Mouse (Mus musculus) forebrain, postnatal 0 days (tissue): ENCODE measurements around the gene Nupr1. TPM values are rescaled to one million over a fixed set of nuclear protein-coding genes. Genes with fewer than 3 reads are reported as not detected.

Source experiments
- ATAC-seq: fragments of 200-750 bp; cut with Nextera tagmentation; 2 replicates; pipeline ENCODE4 v1.8.0; 2017; ENCODE audit warnings: mild to moderate bottlenecking, moderate library complexity
- DNase-seq: peaks from one replicate; pipeline ENCODE4 v3.0.0-alpha.2; 2015
- H3K27ac ChIP-seq: fragments of 300-500 bp; sonication (generic); 2 replicates; pipeline ENCODE4 v1.5.1; 2014; ENCODE audit warnings: low read depth, mild to moderate bottlenecking, antibody characterized with exemption, low read length, moderate library complexity, mixed read lengths
- H3K27me3 ChIP-seq: fragments of 300-500 bp; sonication (generic); 2 replicates; pipeline ENCODE4 v1.6.1; 2014; ENCODE audit warnings: mild to moderate bottlenecking, low read length, mixed read lengths; ENCODE audit not compliant: insufficient read depth
- H3K36me3 ChIP-seq: fragments of 300-500 bp; sonication (generic); 2 replicates; pipeline ENCODE4 v1.6.1; 2014; ENCODE audit warnings: mild to moderate bottlenecking, moderate library complexity; ENCODE audit not compliant: insufficient read depth
- H3K4me1 ChIP-seq: fragments of 300-500 bp; sonication (generic); 2 replicates; pipeline ENCODE4 v1.6.1; 2014; ENCODE audit warnings: antibody characterized with exemption; ENCODE audit not compliant: insufficient read depth
- H3K4me2 ChIP-seq: fragments of 300-500 bp; sonication (generic); 2 replicates; pipeline ENCODE4 v1.6.1; 2014; ENCODE audit warnings: low read depth, mild to moderate bottlenecking, moderate library complexity
- H3K4me3 ChIP-seq: fragments of 300-500 bp; sonication (generic); 2 replicates; pipeline ENCODE4 v1.5.1; 2014; ENCODE audit warnings: low read depth, low read length, mixed read lengths
- H3K9ac ChIP-seq: fragments of 300-500 bp; sonication (generic); 2 replicates; pipeline ENCODE4 v1.6.1; 2014; ENCODE audit warnings: mild to moderate bottlenecking
- H3K9me3 ChIP-seq: fragments of 300-500 bp; sonication (generic); 2 replicates; pipeline ENCODE4 v1.6.1; 2016; ENCODE audit warnings: low read length
- CTCF ChIP-seq: sonication (generic); IDR thresholded peaks from 2 replicates; pipeline ENCODE4 v1.5.1; 2016; ENCODE audit warnings: antibody characterized with exemption, control low read depth, low read depth
- WGBS: fragments of 180-500 bp; shearing (Covaris S2); extraction: QIAGEN DNeasy Blood & Tissue Kit; methylation state at CpG from one replicate; pipeline ENCODE4 v1.1.7; 2014; 5-methylcytosine and 5-hydroxymethylcytosine counted together
- polyA plus RNA-seq: library from polyadenylated mRNA; unstranded; fragments of >200 nt; fragmentation: Nextera tagmentation; extraction: Ambion mirVana; gene quantifications from 2 replicates; pipeline ENCODE4 v1.2.1, GENCODE M21; 2015
- total RNA-seq: library from RNA; depleted of rRNA; stranded (reverse); fragments of >200 nt; gene quantifications from 2 replicates; pipeline ENCODE4 v1.2.3, GENCODE M21; 2014

Nupr1 gene
- total and polyA plus RNA-seq, 2 experiments from 2014 or later = 7.3 to 15.5 TPM

DNA sequence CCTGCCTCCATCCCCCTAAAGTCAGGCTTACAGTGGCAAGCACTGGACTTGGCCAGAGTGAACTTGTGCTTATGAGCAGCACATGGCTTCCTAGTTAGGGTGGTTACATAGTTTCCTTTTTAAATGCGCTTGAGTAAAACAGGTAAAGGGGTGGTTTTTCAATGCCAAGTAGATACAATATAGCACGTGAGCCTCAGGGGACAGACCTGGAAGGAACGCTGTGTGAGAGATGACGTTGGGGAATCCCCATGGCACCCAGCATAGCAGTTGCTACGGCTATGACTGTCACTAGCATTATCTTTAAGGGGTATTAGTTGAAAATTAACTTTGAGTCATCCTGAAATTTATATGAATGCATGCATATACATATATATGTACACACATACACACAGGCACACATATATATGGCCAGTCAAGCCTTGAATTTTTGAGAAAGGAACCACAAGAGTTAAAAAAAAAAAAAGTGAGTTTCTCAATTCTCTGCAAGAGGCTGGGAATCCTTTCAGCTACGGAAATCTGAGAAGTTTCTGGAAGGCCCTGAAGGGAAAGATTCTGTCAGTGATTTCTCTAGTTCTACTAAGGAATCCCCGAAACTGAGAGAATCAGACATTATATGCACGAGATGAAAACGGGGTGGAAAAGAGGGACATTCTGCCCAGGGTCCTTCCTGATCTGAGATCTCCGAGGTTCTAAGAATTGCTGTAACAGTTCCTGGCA is 10.9 kb downstream of the Nupr1 start:
- no peak overlapping the region for H3K27ac ChIP-seq
- no peak for DNase-seq
- no peak overlapping the region for H3K4me2 ChIP-seq
- H3K4me1 ChIP-seq = no peaks in the 10 kb centered on the region
- H3K36me3 ChIP-seq = no peaks in the 10 kb centered on the region
- 82% methylated on average over 10 of the region's 10 CpGs for WGBS
- TF ChIP-seq CTCF = no peak
- no peak overlapping the region for H3K9ac ChIP-seq
- no peaks in the 10 kb centered on the region for H3K27me3 ChIP-seq
- no peaks in the 10 kb centered on the region for H3K9me3 ChIP-seq
- no peak for ATAC-seq
- H3K4me3 ChIP-seq = no peak overlapping the region

DNA sequence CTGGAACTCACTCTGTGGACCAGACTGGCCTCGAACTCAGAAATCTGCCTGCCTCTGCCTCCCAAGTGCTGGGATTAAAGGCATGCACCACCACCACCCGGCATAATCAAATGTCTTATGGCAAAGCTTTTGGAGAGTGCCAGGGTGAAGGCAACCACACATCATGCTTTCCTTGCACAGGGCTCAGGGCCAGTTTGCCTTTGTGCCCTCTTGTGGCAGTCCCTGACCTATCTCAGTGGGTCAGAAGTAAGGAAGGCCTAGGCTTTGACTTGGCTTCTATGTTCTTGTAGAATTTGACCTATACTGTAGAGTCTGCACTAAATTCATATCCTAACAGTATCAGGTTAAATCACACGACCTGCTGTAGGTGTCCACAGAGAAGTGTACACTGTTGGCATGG is 14.0 kb downstream of the Nupr1 start:
- TF ChIP-seq CTCF = no peak
- ATAC-seq = no peak
- DNase-seq = no peak
- no peaks in the 10 kb centered on the region for H3K27me3 ChIP-seq
- H3K36me3 ChIP-seq = no peaks in the 10 kb centered on the region
- no peak overlapping the region for H3K27ac ChIP-seq
- 75% methylated on average over 3 of the region's 3 CpGs for WGBS
- no peak overlapping the region for H3K9ac ChIP-seq
- no peaks in the 10 kb centered on the region for H3K9me3 ChIP-seq
- H3K4me3 ChIP-seq = no peak overlapping the region
- no peaks in the 10 kb centered on the region for H3K4me1 ChIP-seq
- H3K4me2 ChIP-seq = no peak overlapping the region

DNA sequence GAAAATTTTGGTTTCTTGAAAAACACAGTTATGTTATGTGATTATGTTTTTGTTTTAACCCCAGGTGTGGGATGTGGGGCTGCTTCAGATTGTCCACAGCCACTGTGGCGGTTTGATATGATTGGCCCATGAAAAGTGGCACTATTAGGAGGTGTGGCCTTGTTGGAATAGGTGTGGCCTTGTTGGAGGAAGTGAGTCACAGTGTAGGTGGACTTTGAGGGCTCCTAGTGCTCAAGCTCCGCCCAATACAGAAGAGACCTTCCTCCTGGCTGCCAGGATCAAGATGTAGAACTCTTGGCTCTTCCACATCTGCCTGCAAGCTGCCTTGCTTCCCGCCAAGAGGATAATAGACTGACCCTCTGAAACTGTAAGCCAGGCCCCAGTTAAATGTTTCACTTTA is 17.9 kb downstream of the Nupr1 start:
- Histone ChIP-seq H3K4me1 (no peaks in the 10 kb centered on the region), H3K27me3 (no peaks in the 10 kb centered on the region), H3K36me3 (no peaks in the 10 kb centered on the region), H3K9ac (no peak overlapping the region), H3K4me2 (no peak overlapping the region), H3K27ac (no peak overlapping the region), H3K4me3 (no peak overlapping the region), H3K9me3 (no peaks in the 10 kb centered on the region)
- no peak for TF ChIP-seq CTCF
- DNase-seq (no peak), ATAC-seq (no peak)
- 79% methylated on average over 3 of the region's 3 CpGs for WGBS

DNA sequence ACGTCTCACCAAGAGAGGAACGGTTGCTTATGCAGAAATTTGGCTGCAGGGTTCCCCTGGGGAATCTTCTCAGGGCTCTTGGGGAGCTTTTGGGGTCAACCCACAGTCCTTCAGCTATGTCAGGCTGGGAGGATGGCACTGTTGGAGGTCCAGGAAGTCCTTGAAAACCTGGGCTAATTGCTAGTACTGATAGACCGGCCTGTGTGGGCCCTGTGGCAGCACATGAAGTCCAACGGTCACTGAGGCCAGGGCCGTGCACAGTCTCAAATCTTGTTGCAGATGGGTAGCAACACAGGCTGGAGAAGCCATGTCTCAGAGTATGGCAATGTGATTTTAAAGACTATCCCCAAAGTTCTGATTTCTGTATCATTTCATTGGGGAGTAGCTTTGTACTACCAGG is 22.9 kb downstream of the Nupr1 start:
- no peaks in the 10 kb centered on the region for H3K9me3 ChIP-seq
- no peak overlapping the region for H3K4me3 ChIP-seq
- no peak overlapping the region for H3K4me2 ChIP-seq
- H3K36me3 ChIP-seq = no peaks in the 10 kb centered on the region
- no peak for TF ChIP-seq CTCF
- 81% methylated on average over 5 of the region's 5 CpGs for WGBS
- DNase-seq (no peak), ATAC-seq (no peak)
- no peak overlapping the region for H3K9ac ChIP-seq
- H3K27me3 ChIP-seq = no peaks in the 10 kb centered on the region
- H3K4me1 ChIP-seq = no peaks in the 10 kb centered on the region
- H3K27ac ChIP-seq = no peak overlapping the region

DNA sequence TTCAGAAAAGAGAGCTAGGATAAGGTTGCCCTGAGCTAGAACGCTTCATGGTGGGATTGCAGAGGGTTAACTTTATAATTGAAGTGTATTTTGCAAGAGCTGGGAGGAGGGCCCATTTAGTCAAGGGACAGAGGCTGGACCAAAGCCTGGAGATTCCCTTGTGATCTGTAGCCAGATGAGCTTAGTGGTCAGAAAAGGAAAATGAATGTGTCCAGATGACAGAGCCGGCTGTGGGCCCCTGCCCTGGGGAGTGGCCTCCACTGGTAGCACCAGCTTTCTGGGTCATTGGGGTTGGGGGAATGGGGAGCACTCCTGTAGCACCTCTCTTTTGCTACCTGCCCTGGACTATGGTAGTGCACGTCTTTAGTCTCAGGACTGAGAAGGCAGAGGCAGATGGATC is 23.6 kb downstream of the Nupr1 start:
- Histone ChIP-seq H3K9me3 (no peaks in the 10 kb centered on the region), H3K4me3 (no peak overlapping the region), H3K4me1 (no peaks in the 10 kb centered on the region), H3K4me2 (no peak overlapping the region), H3K27me3 (no peaks in the 10 kb centered on the region), H3K36me3 (no peaks in the 10 kb centered on the region), H3K9ac (no peak overlapping the region), H3K27ac (no peak overlapping the region)
- no peak for TF ChIP-seq CTCF
- DNase-seq (no peak), ATAC-seq (no peak)
- 77% methylated on average over 3 of the region's 3 CpGs for WGBS

DNA sequence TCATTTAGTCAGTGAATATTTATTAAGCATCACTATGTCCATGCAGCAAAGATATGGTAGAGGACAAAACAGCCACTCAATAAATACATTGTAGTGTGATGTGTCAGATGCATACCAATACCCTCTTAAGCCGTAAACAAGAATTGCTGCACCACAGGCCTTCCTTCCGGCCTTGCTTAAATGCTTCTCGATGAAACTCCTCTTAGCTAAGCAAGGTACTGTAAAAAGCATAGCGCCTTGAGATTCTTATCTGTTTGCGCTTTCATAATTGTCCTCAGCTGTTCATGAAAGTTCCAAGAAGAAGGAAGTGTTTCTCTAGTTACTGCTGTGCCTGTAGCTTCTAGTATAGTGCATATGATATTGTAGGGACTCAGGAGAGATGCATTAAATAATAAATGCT is 24.1 kb downstream of the Nupr1 start:
- H3K36me3 ChIP-seq = no peaks in the 10 kb centered on the region
- H3K4me2 ChIP-seq = no peak overlapping the region
- TF ChIP-seq CTCF = no peak
- 84% methylated on average over 5 of the region's 5 CpGs for WGBS
- no peak overlapping the region for H3K27ac ChIP-seq
- H3K27me3 ChIP-seq = no peaks in the 10 kb centered on the region
- no peak for DNase-seq
- H3K9ac ChIP-seq = no peak overlapping the region
- ATAC-seq = no peak
- H3K4me1 ChIP-seq = no peaks in the 10 kb centered on the region
- no peaks in the 10 kb centered on the region for H3K9me3 ChIP-seq
- no peak overlapping the region for H3K4me3 ChIP-seq

DNA sequence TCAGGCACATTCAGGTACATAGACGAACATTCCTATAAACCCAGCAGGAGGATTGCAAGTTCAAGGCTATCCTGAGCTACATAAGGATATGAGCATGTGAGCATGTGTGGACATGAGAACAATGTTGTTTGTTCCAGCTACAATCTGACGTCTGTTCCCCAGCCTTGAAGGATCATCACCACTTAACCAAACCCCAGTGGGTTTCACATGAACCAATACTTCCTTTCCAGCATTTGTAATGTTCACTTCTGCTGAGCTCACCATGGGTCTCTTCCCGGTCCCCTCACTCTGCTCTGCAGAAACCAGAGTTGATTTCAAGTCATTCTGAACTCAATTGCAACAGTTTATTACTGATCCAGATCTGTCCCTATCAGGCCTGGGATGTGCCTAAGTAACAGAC is 28.0 kb downstream of the Nupr1 start:
- WGBS = 87% methylated on average over 3 of the region's 3 CpGs
- TF ChIP-seq CTCF = no peak
- no peak overlapping the region for H3K9ac ChIP-seq
- DNase-seq = no peak
- no peaks in the 10 kb centered on the region for H3K36me3 ChIP-seq
- no peak overlapping the region for H3K4me2 ChIP-seq
- ATAC-seq = no peak
- no peaks in the 10 kb centered on the region for H3K27me3 ChIP-seq
- no peak overlapping the region for H3K27ac ChIP-seq
- H3K4me1 ChIP-seq = no peaks in the 10 kb centered on the region
- no peaks in the 10 kb centered on the region for H3K9me3 ChIP-seq
- H3K4me3 ChIP-seq = no peak overlapping the region

DNA sequence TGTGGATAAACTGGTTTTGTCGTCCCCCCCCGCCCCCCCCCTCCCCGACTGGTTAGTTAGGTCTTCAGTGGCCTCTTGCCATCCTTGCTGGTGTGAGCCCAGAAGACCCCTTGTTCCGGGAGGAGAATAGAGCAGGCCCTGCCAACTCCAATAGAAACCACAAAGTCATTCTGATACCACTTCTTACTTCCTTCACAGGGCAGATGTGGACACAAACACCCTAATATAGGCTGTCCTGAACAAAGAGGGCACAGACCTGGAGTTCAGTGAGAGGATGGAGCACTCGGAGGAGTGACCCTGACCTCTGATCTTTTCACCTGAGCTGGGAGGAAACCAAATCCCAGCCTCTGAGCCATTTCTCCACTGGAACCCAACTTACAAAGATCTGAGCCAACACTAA is 28.8 kb downstream of the Nupr1 start:
- Histone ChIP-seq H3K27ac (no peak overlapping the region), H3K27me3 (no peaks in the 10 kb centered on the region), H3K4me2 (no peak overlapping the region), H3K4me1 (no peaks in the 10 kb centered on the region), H3K9me3 (no peaks in the 10 kb centered on the region), H3K4me3 (no peak overlapping the region), H3K36me3 (no peaks in the 10 kb centered on the region), H3K9ac (no peak overlapping the region)
- 52% methylated on average over 5 of the region's 5 CpGs for WGBS
- DNase-seq = no peak
- no peak for ATAC-seq
- no peak for TF ChIP-seq CTCF
